Mouse (Mus musculus) testis, adult 2 months (tissue): Measurements from ENCODE around the gene Nkx6-2. TPM values are rescaled to one million over a fixed set of nuclear protein-coding genes. Genes with fewer than 3 reads are reported as not detected.

Experiments used
- H3K27ac ChIP-seq: fragments of 200-500 bp; 2 replicates; pipeline ENCODE4 v1.5.1; 2012; ENCODE audit warnings: low read depth, low read length; ENCODE audit not compliant: control insufficient read depth, insufficient read depth
- H3K27me3 ChIP-seq: fragments of 200-500 bp; 2 replicates; pipeline ENCODE4 v1.6.1; 2012; ENCODE audit warnings: mild to moderate bottlenecking, low read length, moderate library complexity; ENCODE audit not compliant: control insufficient read depth, insufficient read depth
- H3K36me3 ChIP-seq: fragments of 200-500 bp; 2 replicates; pipeline ENCODE4 v1.6.1; 2012; ENCODE audit warnings: mild to moderate bottlenecking, low read length; ENCODE audit not compliant: control insufficient read depth, insufficient read depth
- H3K4me1 ChIP-seq: fragments of 200-500 bp; 2 replicates; pipeline ENCODE4 v1.6.1; 2012; ENCODE audit warnings: low read length; ENCODE audit not compliant: control insufficient read depth, insufficient read depth
- H3K4me3 ChIP-seq: fragments of 200-500 bp; 2 replicates; pipeline ENCODE4 v1.5.1; 2012; ENCODE audit warnings: low read depth, mild to moderate bottlenecking, low read length, moderate library complexity, mixed read lengths; ENCODE audit not compliant: control insufficient read depth
- CTCF ChIP-seq: fragments of 200-500 bp; IDR thresholded peaks from 2 replicates; pipeline ENCODE4 v1.5.1; 2012; ENCODE audit warnings: low read depth, mild to moderate bottlenecking, inconsistent platforms, low read length, moderate library complexity; ENCODE audit not compliant: control insufficient read depth, insufficient read depth, insufficient replicate concordance
- POLR2A ChIP-seq: fragments of 200-500 bp; IDR thresholded peaks from 2 replicates; pipeline ENCODE4 v1.6.1; 2012; ENCODE audit warnings: low read depth, mild to moderate bottlenecking, inconsistent platforms, low read length, moderate library complexity; ENCODE audit not compliant: control insufficient read depth
- polyA plus RNA-seq: library from polyadenylated mRNA; depleted of rRNA; stranded (reverse); fragments of >200 nt; gene quantifications from 2 replicates; pipeline ENCODE4 v1.2.3, GENCODE M21; 2012; rRNA removed

Gene Nkx6-2
- 14.5 and 15.5 TPM in 2 replicates for polyA plus RNA-seq

- H3K4me3 ChIP-seq, result peak within 1 kb of the TSS; percentile 85
- no peaks in the 10 kb centered on the region for H3K36me3 ChIP-seq
- no peak within 1 kb of the TSS for H3K27ac ChIP-seq
- no peak for TF ChIP-seq CTCF
- 0 out of 2 replicates have a peak, but pooled peaks have one; percentile 33 for TF ChIP-seq POLR2A
- peaks cover 2% of the 10 kb centered on the region; the same call in 1 of the 2 replicates for H3K27me3 ChIP-seq
- peaks cover 40% of the 10 kb centered on the region for H3K4me1 ChIP-seq
Measured at GRCm38 (mm10) chr7:139582595-139582994, at the start of gene Nkx6-2. Gene Nkx6-2, minus strand, starts transcription at chr7:139582797.

- Histone ChIP-seq H3K4me3 (no peak overlapping the region), H3K36me3 (peaks cover 1% of the 10 kb centered on the region; the same call in 1 of the 2 replicates), H3K27me3 (no peaks in the 10 kb centered on the region), H3K27ac (no peak overlapping the region), H3K4me1 (no peaks in the 10 kb centered on the region)
- no peak for TF ChIP-seq CTCF
- no peak for TF ChIP-seq POLR2A
Measured at GRCm38 (mm10) chr7:139625156-139625555, 42.6 kb upstream of the Nkx6-2 start.

- Histone ChIP-seq H3K4me1 (no peaks in the 10 kb centered on the region), H3K4me3 (no peak overlapping the region), H3K36me3 (peaks cover 1% of the 10 kb centered on the region; the same call in 1 of the 2 replicates), H3K27me3 (no peaks in the 10 kb centered on the region), H3K27ac (no peak overlapping the region)
- no peak for TF ChIP-seq CTCF
- no peak for TF ChIP-seq POLR2A
Measured at GRCm38 (mm10) chr7:139622568-139622967, 40.0 kb upstream of the Nkx6-2 start.

GRCm38 (mm10) chr7:139615767-139616766, 33.5 kb upstream of the Nkx6-2 start:
- Histone ChIP-seq H3K4me1 (no peaks in the 10 kb centered on the region), H3K36me3 (no peaks in the 10 kb centered on the region), H3K27me3 (no peaks in the 10 kb centered on the region), H3K4me3 (no peak overlapping the region), H3K27ac (no peak overlapping the region)
- no peak for TF ChIP-seq POLR2A
- peak; percentile 75; the same call in 1 of the 2 replicates for TF ChIP-seq CTCF

- H3K4me1 ChIP-seq, result no peaks in the 10 kb centered on the region
- TF ChIP-seq CTCF (no peak), POLR2A (no peak)
- no peaks in the 10 kb centered on the region for H3K27me3 ChIP-seq
- H3K4me3 ChIP-seq, result no peak overlapping the region
- no peak overlapping the region for H3K27ac ChIP-seq
- no peaks in the 10 kb centered on the region for H3K36me3 ChIP-seq
Measured at GRCm38 (mm10) chr7:139610328-139610727, 27.7 kb upstream of the Nkx6-2 start.

GRCm38 (mm10) chr7:139595862-139596261, 13.3 kb upstream of the Nkx6-2 start:
- H3K27me3 ChIP-seq, result no peaks in the 10 kb centered on the region
- TF ChIP-seq POLR2A (no peak), CTCF (no peak)
- no peak overlapping the region for H3K27ac ChIP-seq
- H3K4me1 ChIP-seq, result no peaks in the 10 kb centered on the region
- no peaks in the 10 kb centered on the region for H3K36me3 ChIP-seq
- no peak overlapping the region for H3K4me3 ChIP-seq

- Histone ChIP-seq H3K27ac (no peak overlapping the region), H3K4me3 (no peak overlapping the region), H3K36me3 (no peaks in the 10 kb centered on the region), H3K4me1 (no peaks in the 10 kb centered on the region), H3K27me3 (no peaks in the 10 kb centered on the region)
- no peak for TF ChIP-seq CTCF
- no peak for TF ChIP-seq POLR2A
Measured at GRCm38 (mm10) chr7:139595311-139595710, 12.7 kb upstream of the Nkx6-2 start.
